Mouse (Mus musculus): Measurements from ENCODE around the gene Vps8. TPM values are rescaled to one million over a fixed set of nuclear protein-coding genes. Genes with fewer than 3 reads are reported as not detected.
"Not testable (repeated sequence)": the region's sequence is repeated elsewhere in the genome, so short reads cannot be mapped to it uniquely, and the experiment has no call there.

Vps8 gene
- polyA plus RNA-seq, 1 experiment: 19.4 TPM

DNA sequence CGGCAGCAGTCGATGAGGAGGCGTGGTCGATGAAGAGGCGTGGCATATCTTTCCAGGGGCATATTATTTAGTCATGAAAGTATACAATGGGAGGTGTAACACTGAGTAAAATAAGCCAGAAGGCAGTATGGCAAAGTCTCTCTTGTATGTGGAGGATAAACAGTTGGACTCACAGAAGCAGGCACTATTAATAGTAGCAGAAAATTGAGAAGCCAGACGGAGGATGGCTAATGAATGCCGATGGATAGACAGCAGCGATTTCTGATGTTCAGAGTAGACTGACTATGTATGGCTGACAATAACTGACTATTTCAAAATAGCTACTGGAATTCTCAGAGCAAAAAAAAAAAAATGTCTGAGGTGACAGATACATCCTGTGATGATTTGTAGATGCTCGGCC lies 233.0 kb downstream of the Vps8 start:
- TF ChIP-seq CEBPB (IDR thresholded peaks at IDR 0.05; ENCODE audit: insufficient read depth, poor library complexity, severe bottlenecking): no peak
- TF ChIP-seq SRF (IDR thresholded peaks at IDR 0.05; ENCODE audit: control insufficient read depth, insufficient read length, low read depth): no peak
- H3K79me2 ChIP-seq (ENCODE audit: control insufficient read depth, insufficient read depth): no peaks in the 10 kb centered on the region
- H3K4me2 ChIP-seq (ENCODE audit: low read depth): no peak overlapping the region
- no peaks in the 10 kb centered on the region for H3K27me3 ChIP-seq (ENCODE audit: control insufficient read depth, insufficient read depth, insufficient read length)
- H3K4me3 ChIP-seq: no peak overlapping the region
- no peaks in the 10 kb centered on the region for H3K36me3 ChIP-seq (ENCODE audit: control insufficient read depth, insufficient read depth)
- no peak overlapping the region for H3ac ChIP-seq (ENCODE audit: control insufficient read depth, insufficient read length)

DNA sequence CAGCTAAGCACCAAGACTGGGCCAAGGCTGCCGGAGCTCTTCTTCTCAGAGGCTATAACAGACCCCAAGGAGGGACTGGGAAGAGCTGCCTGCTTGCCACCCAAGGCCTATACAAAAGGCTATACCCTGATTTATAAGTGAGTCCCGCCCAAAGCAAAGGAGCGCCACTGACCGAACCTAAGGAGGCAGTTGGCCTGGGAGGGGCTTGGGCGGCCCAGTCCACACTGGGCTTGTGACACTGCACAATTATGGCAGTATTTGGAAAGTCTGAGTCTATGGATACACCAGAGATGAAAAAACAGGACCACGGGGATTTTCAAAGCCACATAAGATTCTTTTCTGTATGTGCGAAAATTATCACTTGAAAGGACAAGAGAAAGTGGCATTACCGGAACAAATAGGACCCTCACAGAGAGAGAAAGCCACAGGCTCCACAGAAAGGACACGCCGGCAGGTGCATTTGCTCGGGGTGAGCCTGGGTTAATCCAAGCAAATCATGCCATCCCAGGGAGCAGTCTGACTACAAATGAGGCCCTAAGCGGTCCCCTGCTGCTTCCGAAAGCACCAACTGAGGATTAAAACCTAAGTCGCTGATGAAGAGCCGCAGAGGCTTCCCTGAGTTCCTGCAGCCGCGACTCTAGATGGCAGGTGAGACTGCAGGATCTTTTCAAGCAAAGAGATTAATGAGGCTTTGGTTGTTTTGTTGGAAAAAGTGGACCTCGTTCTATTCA lies 241.9 kb downstream of the Vps8 start:
- Histone ChIP-seq H3K79me2 (ENCODE audit: control insufficient read depth, insufficient read depth) (no peaks in the 10 kb centered on the region), H3K27me3 (ENCODE audit: control insufficient read depth, insufficient read depth, insufficient read length) (no peaks in the 10 kb centered on the region), H3ac (ENCODE audit: control insufficient read depth, insufficient read length) (no peak overlapping the region), H3K36me3 (ENCODE audit: control insufficient read depth, insufficient read depth) (no peaks in the 10 kb centered on the region), H3K4me3 (no peak overlapping the region), H3K4me2 (ENCODE audit: low read depth) (no peak overlapping the region)
- no peak for TF ChIP-seq REST (IDR thresholded peaks at IDR 0.05; ENCODE audit: insufficient read depth, insufficient read length)
- no peak for TF ChIP-seq POLR2AphosphoS2 (IDR thresholded peaks at IDR 0.05; ENCODE audit: insufficient read length, low read depth)
- TF ChIP-seq TCF3 (IDR thresholded peaks at IDR 0.05; ENCODE audit: insufficient read length, low read depth): no peak
- TF ChIP-seq POLR2A (IDR thresholded peaks at IDR 0.05; ENCODE audit: insufficient read length, low read depth): no peak
- no peak for TF ChIP-seq MYOD1 (IDR thresholded peaks at IDR 0.05; ENCODE audit: control insufficient read depth in 1 of 3, insufficient read length in 2 of 3, low read depth in 2 of 3)

DNA sequence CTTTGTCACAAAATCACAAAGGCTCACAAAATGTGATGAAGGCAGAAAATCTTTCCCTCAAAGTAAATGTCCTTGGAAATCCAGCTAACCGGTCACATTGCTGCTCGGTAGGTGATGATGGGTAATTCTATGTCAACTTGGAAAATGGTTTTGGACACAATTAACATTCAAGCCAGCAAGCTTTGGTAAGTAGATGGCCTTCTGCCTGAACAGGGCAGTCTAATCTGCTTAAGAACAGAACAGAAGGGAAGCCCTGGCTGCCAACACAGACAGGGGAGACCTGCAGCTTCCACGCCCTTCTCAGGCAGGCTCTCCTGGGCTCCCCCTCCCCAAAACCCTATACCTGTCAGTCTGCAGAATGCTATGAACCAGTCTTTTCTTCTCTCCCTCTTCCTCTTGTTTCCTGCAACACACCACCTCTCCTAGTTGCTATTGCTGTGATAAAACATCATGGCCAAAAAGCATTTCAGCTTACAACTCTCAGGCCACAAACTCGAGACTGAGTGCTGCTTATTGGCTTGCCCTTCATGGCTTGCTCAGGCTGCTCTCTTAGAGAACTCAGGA lies 242.6 kb downstream of the Vps8 start:
- no peaks in the 10 kb centered on the region for H3K27me3 ChIP-seq (ENCODE audit: control insufficient read depth, insufficient read depth, insufficient read length)
- TF ChIP-seq CEBPB (IDR thresholded peaks at IDR 0.05; ENCODE audit: insufficient read depth, poor library complexity, severe bottlenecking) (no peak), E2F4 (IDR thresholded peaks at IDR 0.05; ENCODE audit: insufficient read depth) (no peak), MYOG (IDR thresholded peaks at IDR 0.05; ENCODE audit: control insufficient read depth in 1 of 3, insufficient read depth in 1 of 3, insufficient read length in 2 of 3, low read depth in 2 of 3) (no peak), USF1 (IDR thresholded peaks at IDR 0.05; ENCODE audit: low read depth) (no peak), POLR2AphosphoS2 (IDR thresholded peaks at IDR 0.05; ENCODE audit: insufficient read length, low read depth) (no peak), REST (IDR thresholded peaks at IDR 0.05; ENCODE audit: insufficient read depth, insufficient read length) (no peak), POLR2A (IDR thresholded peaks at IDR 0.05; ENCODE audit: insufficient read length, low read depth) (no peak), TCF12 (IDR thresholded peaks at IDR 0.05; ENCODE audit: insufficient read depth, poor library complexity, severe bottlenecking) (no peak), SRF (IDR thresholded peaks at IDR 0.05; ENCODE audit: control insufficient read depth, insufficient read length, low read depth) (no peak)
- no peak overlapping the region for H3K4me2 ChIP-seq (ENCODE audit: low read depth)
- H3K79me2 ChIP-seq (ENCODE audit: control insufficient read depth, insufficient read depth): no peaks in the 10 kb centered on the region
- H3K4me3 ChIP-seq: no peak overlapping the region
- no peaks in the 10 kb centered on the region for H3K36me3 ChIP-seq (ENCODE audit: control insufficient read depth, insufficient read depth)
- no peak overlapping the region for H3ac ChIP-seq (ENCODE audit: control insufficient read depth, insufficient read length)

DNA sequence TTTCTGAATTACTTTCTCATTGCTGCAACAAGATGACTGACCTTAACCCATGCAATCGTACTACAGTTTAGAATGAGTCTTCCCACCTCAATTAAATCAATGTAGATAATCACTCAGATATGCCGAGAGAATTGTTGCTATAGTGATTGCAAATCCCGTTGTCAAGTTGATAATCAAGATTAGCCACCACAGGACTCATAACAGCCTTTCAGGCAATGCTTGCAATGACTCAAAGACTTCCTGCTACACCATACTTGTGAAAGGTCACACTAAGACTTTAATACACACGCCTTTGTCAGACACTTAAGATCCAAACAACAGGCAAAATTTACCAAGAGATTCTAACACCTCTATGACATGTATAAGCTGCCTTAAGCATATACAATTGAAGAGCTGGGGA lies 249.0 kb downstream of the Vps8 start:
- H3ac ChIP-seq (ENCODE audit: control insufficient read depth, insufficient read length): no peak overlapping the region
- H3K4me2 ChIP-seq (ENCODE audit: low read depth): no peak overlapping the region
- no peak overlapping the region for H3K4me3 ChIP-seq
- no peaks in the 10 kb centered on the region for H3K79me2 ChIP-seq (ENCODE audit: control insufficient read depth, insufficient read depth)
- no peak for TF ChIP-seq E2F4 (IDR thresholded peaks at IDR 0.05; ENCODE audit: insufficient read depth)
- TF ChIP-seq MYOD1 (IDR thresholded peaks at IDR 0.05; ENCODE audit: control insufficient read depth in 1 of 3, insufficient read length in 2 of 3, low read depth in 2 of 3): no peak
- no peak for TF ChIP-seq MAX (IDR thresholded peaks at IDR 0.05; ENCODE audit: low read depth)
- no peak for TF ChIP-seq USF1 (IDR thresholded peaks at IDR 0.05; ENCODE audit: low read depth)
- TF ChIP-seq TCF3 (IDR thresholded peaks at IDR 0.05; ENCODE audit: insufficient read length, low read depth): no peak
- TF ChIP-seq CEBPB (IDR thresholded peaks at IDR 0.05; ENCODE audit: insufficient read depth, poor library complexity, severe bottlenecking): no peak
- TF ChIP-seq POLR2AphosphoS2 (IDR thresholded peaks at IDR 0.05; ENCODE audit: insufficient read length, low read depth): no peak
- no peak for TF ChIP-seq TCF12 (IDR thresholded peaks at IDR 0.05; ENCODE audit: insufficient read depth, poor library complexity, severe bottlenecking)
- TF ChIP-seq SRF (IDR thresholded peaks at IDR 0.05; ENCODE audit: control insufficient read depth, insufficient read length, low read depth): no peak
- TF ChIP-seq REST (IDR thresholded peaks at IDR 0.05; ENCODE audit: insufficient read depth, insufficient read length): no peak
- no peak for TF ChIP-seq MYOG (IDR thresholded peaks at IDR 0.05; ENCODE audit: control insufficient read depth in 1 of 3, insufficient read depth in 1 of 3, insufficient read length in 2 of 3, low read depth in 2 of 3)
- TF ChIP-seq POLR2A (IDR thresholded peaks at IDR 0.05; ENCODE audit: insufficient read length, low read depth): no peak
- no peaks in the 10 kb centered on the region for H3K27me3 ChIP-seq (ENCODE audit: control insufficient read depth, insufficient read depth, insufficient read length)
- H3K36me3 ChIP-seq (ENCODE audit: control insufficient read depth, insufficient read depth): no peaks in the 10 kb centered on the region

DNA sequence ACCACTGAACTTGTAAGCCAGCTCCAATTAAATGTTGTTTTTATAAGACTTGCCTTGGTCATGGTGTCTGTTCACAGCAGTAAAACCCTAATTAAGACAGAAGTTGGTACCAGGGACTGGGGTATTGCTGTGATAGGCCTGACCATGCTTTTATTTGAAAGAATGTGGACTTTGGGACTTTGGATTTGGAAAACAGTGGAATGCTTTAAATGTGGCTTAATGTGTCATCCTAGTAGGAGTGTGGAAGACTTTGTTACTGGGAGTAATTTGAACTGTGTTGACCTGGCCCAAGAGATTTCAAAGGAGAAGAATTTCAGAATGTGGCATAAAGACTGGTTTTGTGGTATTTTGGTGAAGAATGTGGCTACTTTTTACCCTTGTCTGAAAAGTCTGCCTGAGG lies 250.1 kb downstream of the Vps8 start:
- not testable (repeated sequence) for H3K4me2 ChIP-seq (ENCODE audit: low read depth); H3K27me3 ChIP-seq (ENCODE audit: control insufficient read depth, insufficient read depth, insufficient read length); H3K4me3 ChIP-seq; H3K79me2 ChIP-seq (ENCODE audit: control insufficient read depth, insufficient read depth); H3K36me3 ChIP-seq (ENCODE audit: control insufficient read depth, insufficient read depth); H3ac ChIP-seq (ENCODE audit: control insufficient read depth, insufficient read length)

DNA sequence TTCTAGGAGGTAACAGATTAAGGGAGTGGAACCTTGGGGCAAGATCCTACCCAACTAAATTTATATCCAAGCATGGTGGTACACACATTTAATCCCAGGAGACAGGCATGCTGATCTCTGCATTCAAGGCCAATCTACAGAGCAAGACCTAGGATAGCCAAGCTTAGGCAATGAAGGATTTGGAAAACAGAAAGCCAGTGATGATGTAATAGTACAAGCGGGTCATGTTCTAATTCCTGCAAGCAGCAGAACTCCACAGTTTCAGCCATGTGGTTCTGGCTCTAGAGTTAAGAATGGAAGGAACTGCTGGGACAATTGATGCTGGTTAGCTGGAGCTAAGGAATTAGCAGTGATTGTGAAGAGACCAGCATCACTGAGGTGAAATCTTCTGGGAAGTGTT lies 250.7 kb downstream of the Vps8 start:
- not testable (repeated sequence) for H3K36me3 ChIP-seq (ENCODE audit: control insufficient read depth, insufficient read depth); H3ac ChIP-seq (ENCODE audit: control insufficient read depth, insufficient read length); H3K27me3 ChIP-seq (ENCODE audit: control insufficient read depth, insufficient read depth, insufficient read length); H3K4me2 ChIP-seq (ENCODE audit: low read depth); H3K4me3 ChIP-seq; H3K79me2 ChIP-seq (ENCODE audit: control insufficient read depth, insufficient read depth)
